22 mouse cellular contexts compared by ENCODE assay signal in genomic region chr6:92755826-92756225, GRCm38 (mm10). TPM values are rescaled to one million over a fixed set of nuclear protein-coding genes. Genes with fewer than 3 reads are reported as not detected.
DNase-seq lines count a peak whose midpoint lies in the region; TF ChIP-seq lines count a peak whose summit lies in the region.
"Had no signal": no experiment of that assay in that cellular context is flagged by ENCODE, and none has a peak within 500 bp of the region (broad histone marks: within the 10 kb centered on the region; RNA-seq: fewer than 3 reads in every experiment).

No protein-coding gene starts in this region.

- no peak overlapping the region for H3K4me3 ChIP-seq in lung, adult 2 months (replicated peaks; ENCODE audit: extremely low read depth, low read depth, low read length)
- H3K4me3 ChIP-seq: embryonic facial prominence, embryonic 10.5 days; embryonic facial prominence, embryonic 13.5 days; erythroblast, embryonic 14.5 days; forebrain, embryonic 12.5 days; forebrain, embryonic 15.5 days; hindbrain, embryonic 12.5 days; hindbrain, embryonic 15.5 days had no signal

- peak; percentile 18 to 67 for DNase-seq in lung, adult 18-20 months
- DNase-seq in lung, adult 2 months: no peak
- peak; percentile 64 for DNase-seq in lung, postnatal 25 days (ENCODE audit: low spot score)
- DNase-seq in yolk sac, embryonic 10.5 days (ENCODE audit: low spot score): peak; percentile 17
- DNase-seq in B cell, adult 2 months: no peak
- no peak for DNase-seq in spleen, adult 12 weeks (ENCODE audit: low spot score)
- DNase-seq: adrenal gland, adult 2 months; adrenal gland, postnatal 14 days; cerebellum, adult 11-12 months; cerebellum, adult 8-10 months; cerebellum, postnatal 10 days; cerebellum, postnatal 36 days; embryo, embryonic 11 days; gastrocnemius, postnatal 25 days had no signal

- peaks cover 4% of the 10 kb centered on the region; the same call in 1 of the 2 replicates for H3K4me1 ChIP-seq in lung, adult 2 months (ENCODE audit: control insufficient read depth, insufficient read depth, low read length)
- H3K4me1 ChIP-seq: embryonic facial prominence, embryonic 13.5 days; forebrain, embryonic 12.5 days; hindbrain, embryonic 12.5 days had no signal

- 18% methylated on average over 5 of the region's 5 CpGs for WGBS in lung, adult 2 months

- no peak for TF ChIP-seq POLR2A in lung, adult 2 months (IDR thresholded peaks at IDR 0.05; ENCODE audit: borderline replicate concordance, extremely low read depth, low read depth, low read length)

- no peak for TF ChIP-seq CTCF in lung, adult 2 months (IDR thresholded peaks at IDR 0.05; ENCODE audit: insufficient read depth, low read length)

RNA-seq across cellular contexts. Expression of gene Prickle2, which starts 49.9 kb away (rescaled TPM):
- polyA plus RNA-seq in lung, adult 2 months (2012; rRNA removed): 22.7 and 23.6 TPM in 2 replicates
- polyA plus RNA-seq: erythroblast, embryonic 14.5 days; G1E had no signal

Comparison
In these comparisons a context has a peak if more than half of its experiments do, and no peak if none do; other contexts are left out.
1. DNase-seq: peak in lung, adult 18-20 months (2 of 2), lung, postnatal 25 days (single experiment) and yolk sac, embryonic 10.5 days (single experiment); none in lung, adult 2 months (single experiment), B cell, adult 2 months (0 of 2) and spleen, adult 12 weeks (single experiment).